Mouse (Mus musculus) neural tube, embryonic 12.5 days (tissue): ENCODE measurements around the gene Dynll1. TPM values are rescaled to one million over a fixed set of nuclear protein-coding genes. Genes with fewer than 3 reads are reported as not detected.
A peak's percentile ranks its signal among the peaks of the same experiment; 100 is the strongest.
"Not testable (repeated sequence)": the region's sequence is repeated elsewhere in the genome, so short reads cannot be mapped to it uniquely, and the experiment has no call there.

ENCODE experiments used
- ATAC-seq: fragments of 200-750 bp; cut with Nextera tagmentation; 2 replicates; pipeline ENCODE4 v1.8.0; 2017; ENCODE audit warnings: low read depth, mild to moderate bottlenecking, moderate TSS enrichment, moderate library complexity; ENCODE audit not compliant: low FRiP score
- H3K27ac ChIP-seq: fragments of 300-500 bp; sonication (generic); 2 replicates; pipeline ENCODE4 v1.5.1; 2016
- H3K27me3 ChIP-seq: fragments of 300-500 bp; sonication (generic); replicated peaks from 2 replicates; pipeline ENCODE4 v1.6.1; 2016; ENCODE audit warnings: mild to moderate bottlenecking
- H3K36me3 ChIP-seq: fragments of 300-500 bp; sonication (generic); 2 replicates; pipeline ENCODE4 v1.6.1; 2016; ENCODE audit warnings: mild to moderate bottlenecking
- H3K4me1 ChIP-seq: fragments of 300-500 bp; sonication (generic); 2 replicates; pipeline ENCODE4 v1.6.1; 2016
- H3K4me2 ChIP-seq: fragments of 300-500 bp; sonication (generic); replicated peaks from 2 replicates; pipeline ENCODE4 v1.6.1; 2016; ENCODE audit warnings: mild to moderate bottlenecking
- H3K4me3 ChIP-seq: fragments of 300-500 bp; sonication (generic); 2 replicates; pipeline ENCODE4 v1.5.1; 2016
- H3K9ac ChIP-seq: fragments of 300-500 bp; sonication (generic); 2 replicates; pipeline ENCODE4 v1.6.1; 2016; ENCODE audit warnings: mild to moderate bottlenecking
- H3K9me3 ChIP-seq: fragments of 300-500 bp; sonication (generic); 2 replicates; pipeline ENCODE4 v1.6.1; 2016; ENCODE audit warnings: mild to moderate bottlenecking
- WGBS: fragments of 180-500 bp; shearing (Covaris S2); methylation state at CpG from one replicate; pipeline ENCODE4 v1.1.7; 2016; 5-methylcytosine and 5-hydroxymethylcytosine counted together
- polyA plus RNA-seq: library from polyadenylated mRNA; unstranded; fragments of >200 nt; fragmentation: Nextera tagmentation; extraction: Ambion mirVana; gene quantifications from 2 replicates; pipeline ENCODE4 v1.2.1, GENCODE M21; 2016

The Dynll1 gene
- polyA plus RNA-seq, 1 experiment from 2014 or later: 1,356 TPM

DNA sequence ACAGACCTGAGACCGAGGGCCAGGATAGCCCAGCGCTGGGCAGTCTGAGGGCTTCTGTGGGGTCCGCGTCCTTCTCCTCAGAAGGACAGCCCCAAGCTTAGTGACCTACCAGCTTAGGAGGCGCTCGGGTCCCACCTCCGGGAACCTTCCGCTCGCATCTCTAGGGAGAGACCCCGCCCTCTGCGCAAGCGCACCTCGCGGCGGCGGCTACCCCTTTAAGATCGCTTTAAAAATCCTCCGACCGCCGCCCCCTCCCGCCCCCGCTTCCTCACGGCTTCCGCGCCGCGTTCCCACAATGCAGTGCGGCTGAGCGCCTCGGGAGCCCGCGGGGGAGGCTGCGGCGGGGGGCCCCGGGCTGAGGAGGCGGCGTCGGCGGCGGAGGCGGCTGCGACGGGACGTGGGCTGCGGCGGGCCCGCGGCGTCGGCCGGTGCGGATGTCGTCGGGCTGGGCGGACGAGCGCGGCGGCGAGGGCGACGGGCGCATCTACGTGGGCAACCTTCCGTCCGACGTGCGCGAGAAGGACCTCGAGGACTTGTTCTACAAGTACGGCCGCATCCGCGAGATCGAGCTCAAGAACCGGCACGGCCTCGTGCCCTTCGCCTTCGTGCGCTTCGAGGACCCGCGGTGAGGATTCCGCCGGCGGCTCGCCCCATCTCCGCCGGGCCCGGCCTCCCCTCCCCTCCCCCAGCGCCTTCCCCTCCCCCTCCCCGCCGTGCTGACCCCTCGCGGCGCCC, 26.2 kb upstream of the Dynll1 start, which contains the start of gene Srsf9:
Gene Srsf9, plus strand, starts transcription at position 303 of the 735 bp plus-strand sequence.
- H3K36me3 ChIP-seq: peaks cover 24% of the 10 kb centered on the region
- H3K4me3 ChIP-seq: peak within 1 kb of the TSS; percentile 91
- H3K9ac ChIP-seq: peak within 1 kb of the TSS; percentile 88
- H3K27ac ChIP-seq: peak within 1 kb of the TSS; percentile 9; the same call in 1 of the 2 replicates
- peaks cover 26% of the 10 kb centered on the region for H3K4me1 ChIP-seq
- ATAC-seq: peak; percentile 89
- peak within 1 kb of the TSS; percentile 72 for H3K4me2 ChIP-seq
- no peaks in the 10 kb centered on the region for H3K27me3 ChIP-seq
- H3K9me3 ChIP-seq: no peaks in the 10 kb centered on the region
- WGBS: under 1% methylated on average over 92 of the region's 97 CpGs

DNA sequence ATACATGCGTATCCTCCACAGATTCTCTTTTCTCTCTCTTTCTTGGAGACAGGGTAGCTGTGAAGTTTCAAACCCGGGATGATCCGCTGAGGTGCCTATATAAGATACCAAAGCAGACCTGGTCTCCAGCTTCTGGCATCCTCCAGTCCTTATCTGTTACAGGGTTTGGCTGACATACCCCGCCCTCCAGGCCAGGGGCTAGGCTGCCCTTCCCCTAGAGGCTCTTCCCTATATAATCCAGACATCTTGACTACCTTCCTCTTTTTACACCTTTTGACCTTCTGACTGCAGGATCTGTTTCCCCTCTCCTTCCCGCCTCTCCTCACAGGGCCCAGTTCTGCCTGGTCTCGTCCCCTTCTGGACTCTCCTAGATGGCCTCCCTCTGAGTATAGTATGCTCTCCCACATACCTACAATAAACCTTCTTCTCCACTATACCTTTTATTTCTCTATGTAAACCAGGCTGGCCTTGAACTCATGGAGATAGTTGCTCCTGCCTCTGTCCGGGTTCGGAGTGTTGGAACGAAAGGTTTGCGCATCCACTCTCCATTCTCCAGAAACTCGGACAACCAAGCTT, 25.5 kb upstream of the Dynll1 start:
- H3K4me1 ChIP-seq: peaks cover 26% of the 10 kb centered on the region
- peak overlapping the region; percentile 9; the same call in 1 of the 2 replicates for H3K27ac ChIP-seq
- peak overlapping the region; percentile 88 for H3K9ac ChIP-seq
- H3K9me3 ChIP-seq: no peaks in the 10 kb centered on the region
- peak overlapping the region; percentile 91 for H3K4me3 ChIP-seq
- peak; percentile 38; the same call in 1 of the 2 replicates for ATAC-seq
- WGBS: 32% methylated on average over 11 of the region's 11 CpGs
- peaks cover 17% of the 10 kb centered on the region for H3K36me3 ChIP-seq
- H3K27me3 ChIP-seq: no peaks in the 10 kb centered on the region
- peak overlapping the region; percentile 72 for H3K4me2 ChIP-seq

- H3K9me3 ChIP-seq: no peaks in the 10 kb centered on the region
- no peaks in the 10 kb centered on the region for H3K36me3 ChIP-seq
- no peak for ATAC-seq
- H3K9ac ChIP-seq: peak overlapping the region; percentile 49; the same call in 1 of the 2 replicates
- peak overlapping the region; percentile 28 for H3K4me3 ChIP-seq
- peaks cover 40% of the 10 kb centered on the region for H3K4me1 ChIP-seq
- H3K27me3 ChIP-seq: no peaks in the 10 kb centered on the region
- H3K4me2 ChIP-seq: peak overlapping the region; percentile 70
- under 1% methylated on average over 22 of the region's 22 CpGs for WGBS
- peak overlapping the region; percentile 37; the same call in 1 of the 2 replicates for H3K27ac ChIP-seq
These were observed 18.5 kb upstream of the Dynll1 start for GRCm38 (mm10) chr5:115319004-115319940.

DNA sequence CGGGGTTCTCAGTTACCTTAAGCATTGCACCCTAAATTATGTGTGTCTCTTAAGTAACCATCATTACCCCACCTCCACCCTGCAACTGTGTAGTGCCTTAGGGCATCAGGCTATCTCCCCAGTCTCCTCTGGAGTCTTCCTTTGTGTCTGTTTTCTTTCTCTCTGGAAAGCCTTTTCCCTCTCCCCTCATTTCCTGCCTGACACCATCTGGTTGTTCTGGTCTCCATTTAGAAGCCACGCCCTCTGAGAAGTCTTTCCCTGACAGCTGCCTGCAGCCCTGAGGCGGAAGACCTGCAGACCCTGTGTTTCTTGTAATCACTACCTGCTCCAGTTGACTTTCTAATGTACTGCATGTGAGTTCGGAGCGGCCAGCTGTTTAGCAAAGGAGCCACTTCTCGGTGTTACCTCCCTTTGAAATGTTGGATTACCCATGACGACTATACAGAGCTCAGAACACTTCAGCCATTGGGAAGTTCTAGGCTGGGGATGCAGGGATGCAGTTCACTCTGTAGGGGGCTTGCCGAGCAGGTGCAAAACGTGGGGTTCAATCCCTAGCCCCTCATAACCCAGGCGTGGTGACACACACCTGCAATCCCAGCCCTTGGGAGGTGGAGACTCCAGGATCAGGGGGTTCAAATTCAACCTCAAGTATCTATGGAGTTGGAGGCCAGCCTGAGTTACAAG, 17.0 kb upstream of the Dynll1 start:
- H3K4me1 ChIP-seq: peaks cover 46% of the 10 kb centered on the region
- peak overlapping the region; percentile 78 for H3K27ac ChIP-seq
- peak; percentile 43 for ATAC-seq
- H3K4me3 ChIP-seq: 0 out of 2 replicates have a peak overlapping the region, but pooled peaks have one; percentile 1
- peak overlapping the region; percentile 70 for H3K4me2 ChIP-seq
- 2% methylated on average over 10 of the region's 10 CpGs for WGBS
- H3K27me3 ChIP-seq: no peaks in the 10 kb centered on the region
- no peaks in the 10 kb centered on the region for H3K9me3 ChIP-seq
- H3K9ac ChIP-seq: 0 out of 2 replicates have a peak overlapping the region, but pooled peaks have one; percentile 33
- H3K36me3 ChIP-seq: no peaks in the 10 kb centered on the region

DNA sequence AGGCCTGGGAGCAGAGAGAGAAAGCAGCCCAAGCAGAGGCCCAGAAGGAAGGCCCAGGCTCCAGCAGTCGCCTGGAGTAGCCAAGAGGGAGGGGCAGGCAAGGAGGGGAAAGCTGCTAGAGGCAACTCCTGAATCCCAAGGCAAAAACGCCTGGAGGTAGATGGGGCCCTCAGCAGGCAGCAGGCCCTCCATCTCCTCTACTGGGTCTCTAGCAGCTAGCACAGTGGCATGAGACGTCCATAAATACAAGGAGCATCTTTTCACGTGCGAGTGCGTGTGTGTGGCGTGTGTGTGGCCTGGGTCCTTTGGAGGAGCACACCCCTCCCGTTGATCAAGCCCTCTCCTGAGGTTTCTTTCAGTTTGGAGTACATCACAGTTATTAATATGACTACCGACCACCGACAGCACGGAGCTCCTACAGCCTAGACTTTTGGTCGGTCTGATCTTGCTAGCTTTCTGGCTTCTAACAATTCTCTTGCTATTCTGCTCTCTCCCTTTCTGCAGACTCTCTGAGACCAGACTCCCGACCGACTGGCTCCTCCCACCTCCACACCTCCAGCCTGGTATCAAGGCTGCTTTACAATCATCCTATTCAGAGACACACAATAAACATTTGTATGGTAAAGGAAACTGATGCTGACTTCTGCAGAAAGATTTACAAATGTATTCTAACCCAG, 16.3 kb upstream of the Dynll1 start:
- WGBS: 3% methylated on average over 14 of the region's 14 CpGs
- H3K4me3 ChIP-seq: no peak overlapping the region

DNA sequence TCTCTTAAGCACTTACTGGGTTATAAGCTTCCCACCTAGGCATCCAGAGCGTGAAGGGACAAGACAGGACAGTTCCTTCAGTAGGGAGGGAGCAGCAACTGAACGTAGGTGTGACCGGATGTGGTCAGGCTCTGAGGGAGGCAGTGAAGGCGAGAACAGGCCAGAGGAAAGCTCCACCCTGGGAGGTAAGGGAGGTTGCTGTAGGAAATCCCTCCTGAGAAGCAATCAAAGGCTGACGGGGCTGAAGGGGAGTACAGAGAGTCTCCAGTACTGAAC, 12.8 kb upstream of the Dynll1 start:
- no peak overlapping the region for H3K27ac ChIP-seq

More for the DNA sequence above, 16.3 kb upstream of the Dynll1 start:
- Histone ChIP-seq H3K4me2 (peak overlapping the region; percentile 70), H3K27ac (peak overlapping the region; percentile 78), H3K27me3 (no peaks in the 10 kb centered on the region), H3K9me3 (no peaks in the 10 kb centered on the region), H3K9ac (peak overlapping the region; percentile 33; the same call in 1 of the 2 replicates), H3K36me3 (no peaks in the 10 kb centered on the region), H3K4me1 (peaks cover 46% of the 10 kb centered on the region)
- ATAC-seq: peak; percentile 45; the same call in 1 of the 2 replicates

GRCm38 (mm10) chr5:115312816-115313667, 12.2 kb upstream of the Dynll1 start:
- no peak overlapping the region for H3K9ac ChIP-seq
- H3K9me3 ChIP-seq: no peaks in the 10 kb centered on the region
- peaks cover 28% of the 10 kb centered on the region for H3K4me1 ChIP-seq
- 78% methylated on average over 10 of the region's 10 CpGs for WGBS
- no peak overlapping the region for H3K4me2 ChIP-seq
- no peak for ATAC-seq
- no peak overlapping the region for H3K27ac ChIP-seq
- no peaks in the 10 kb centered on the region for H3K27me3 ChIP-seq
- H3K36me3 ChIP-seq: no peaks in the 10 kb centered on the region
- H3K4me3 ChIP-seq: no peak overlapping the region

More for the DNA sequence above, 12.8 kb upstream of the Dynll1 start:
- H3K4me3 ChIP-seq: no peak overlapping the region
- peaks cover 34% of the 10 kb centered on the region for H3K4me1 ChIP-seq
- no peaks in the 10 kb centered on the region for H3K9me3 ChIP-seq
- no peaks in the 10 kb centered on the region for H3K36me3 ChIP-seq
- no peak overlapping the region for H3K9ac ChIP-seq
- ATAC-seq: no peak
- H3K27me3 ChIP-seq: no peaks in the 10 kb centered on the region
- H3K4me2 ChIP-seq: no peak overlapping the region
- 42% methylated on average over 5 of the region's 5 CpGs for WGBS

DNA sequence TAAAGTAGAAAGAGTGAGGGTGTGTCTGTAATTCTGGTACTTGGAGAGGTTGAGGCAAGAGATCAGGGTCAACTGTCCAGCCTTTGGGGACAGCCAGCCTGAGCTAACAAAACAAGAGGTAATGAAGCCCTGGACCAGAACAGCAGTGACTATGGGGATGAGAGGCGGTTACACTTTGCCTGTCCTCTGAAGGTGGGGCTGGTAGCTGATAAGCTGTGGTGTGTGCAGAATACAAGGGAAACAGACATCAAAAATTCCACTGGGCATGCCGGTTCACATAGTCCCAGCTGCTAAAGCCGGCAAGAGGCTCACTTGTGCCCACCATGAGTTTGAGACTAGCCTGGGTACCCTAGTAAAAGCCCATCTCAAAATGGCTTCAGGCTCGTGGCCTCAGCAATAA, 11.6 kb upstream of the Dynll1 start:
- no peak overlapping the region for H3K27ac ChIP-seq
- H3K4me1 ChIP-seq: peaks cover 21% of the 10 kb centered on the region
- no peaks in the 10 kb centered on the region for H3K36me3 ChIP-seq
- no peak overlapping the region for H3K4me2 ChIP-seq
- no peak overlapping the region for H3K9ac ChIP-seq
- H3K4me3 ChIP-seq: no peak overlapping the region
- H3K27me3 ChIP-seq: no peaks in the 10 kb centered on the region
- WGBS: 85% methylated on average over 4 of the region's 4 CpGs
- no peaks in the 10 kb centered on the region for H3K9me3 ChIP-seq
- no peak for ATAC-seq

DNA sequence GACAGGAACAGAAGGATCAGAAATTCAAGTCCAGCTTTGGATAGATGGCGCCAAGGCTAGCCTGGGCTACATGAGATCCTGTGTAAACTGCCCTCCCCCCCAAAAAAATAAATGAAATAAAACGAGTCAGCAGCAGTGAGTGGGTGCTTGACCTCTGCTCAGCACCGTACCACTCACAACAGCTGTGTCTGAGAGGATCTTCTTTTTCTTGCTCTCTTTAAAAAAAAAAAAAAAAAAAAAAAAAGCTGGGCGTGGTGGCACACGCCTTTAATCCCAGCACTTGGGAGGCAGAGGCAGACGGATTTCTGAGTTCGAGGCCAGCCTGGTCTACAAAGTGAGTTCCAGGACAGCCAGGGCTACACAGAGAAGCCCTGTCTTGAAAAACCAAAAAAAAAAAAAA, 1.4 kb upstream of the Dynll1 start:
- not testable (repeated sequence) for H3K4me3 ChIP-seq, H3K9me3 ChIP-seq, H3K27me3 ChIP-seq, H3K9ac ChIP-seq, H3K27ac ChIP-seq, ATAC-seq
- Histone ChIP-seq H3K4me1 (peaks cover 22% of the 10 kb centered on the region), H3K36me3 (peaks cover 17% of the 10 kb centered on the region), H3K4me2 (peak overlapping the region; percentile 63; the same call in 1 of the 2 replicates)
- WGBS: 85% methylated on average over 7 of the region's 7 CpGs

- WGBS: 26% methylated on average over 13 of the region's 13 CpGs
- ATAC-seq: 0 out of 2 replicates have a peak, but pooled peaks have one; percentile 1
These were observed 816 bp upstream of the Dynll1 start for GRCm38 (mm10) chr5:115301615-115302014.

More at GRCm38 (mm10) chr5:115301615-115302014, 816 bp upstream of the Dynll1 start:
- peak overlapping the region; percentile 44 for H3K9ac ChIP-seq
- H3K27me3 ChIP-seq: no peaks in the 10 kb centered on the region
- peak overlapping the region; percentile 94 for H3K4me3 ChIP-seq
- peaks cover 22% of the 10 kb centered on the region for H3K36me3 ChIP-seq
- peak overlapping the region; percentile 63 for H3K4me2 ChIP-seq
- H3K4me1 ChIP-seq: peaks cover 22% of the 10 kb centered on the region
- no peak overlapping the region for H3K27ac ChIP-seq
- H3K9me3 ChIP-seq: no peaks in the 10 kb centered on the region
